Mouse (Mus musculus) adrenal gland, postnatal 25 days (tissue): ENCODE measurements around the gene Gm38392. TPM values are rescaled to one million over a fixed set of nuclear protein-coding genes. Genes with fewer than 3 reads are reported as not detected.
A peak's percentile ranks its signal among the peaks of the same experiment; 100 is the strongest.
"Not testable (repeated sequence)": the region's sequence is repeated elsewhere in the genome, so short reads cannot be mapped to it uniquely, and the experiment has no call there.

ENCODE experiments used
- DNase-seq: peaks from one replicate; pipeline ENCODE4 v3.0.0; 2021; ENCODE audit warnings: mixed read lengths
- long read RNA-seq: library from polyadenylated mRNA; stranded (forward); transcript quantifications from one replicate; pipeline ENCODE4 v2.0.0, GENCODE M21; 2021
- total RNA-seq: library from RNA; stranded (reverse); gene quantifications from 2 replicates; pipeline ENCODE4 v1.2.3, GENCODE M21; 2021

The Gm38392 gene
- total RNA-seq = 1.6 and 2.5 TPM in 2 replicates
- long read RNA-seq, partial matches to known transcripts = 3 of 3 reads
- long read RNA-seq, other reads (novel, unspliced or antisense) = 0 of 3 reads

DNA sequence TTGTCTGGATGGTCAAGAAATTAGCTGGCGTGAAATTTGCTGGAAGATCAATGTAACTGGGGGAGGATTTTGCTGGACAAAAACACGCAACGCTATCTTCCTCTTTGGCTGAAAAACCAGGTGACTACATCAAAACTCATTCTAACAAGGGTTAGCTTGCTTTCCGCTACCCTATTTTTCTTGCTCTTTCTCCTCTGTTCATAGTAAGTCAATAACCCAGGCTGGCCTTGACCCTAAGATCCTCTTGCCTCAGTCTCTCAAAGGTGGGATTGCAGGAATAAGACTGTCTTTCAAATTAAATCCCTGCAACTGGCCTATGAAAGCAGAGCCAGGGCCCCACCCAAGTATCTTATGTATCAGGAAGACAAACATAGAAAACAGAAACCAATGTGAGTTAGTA is at the start of gene Gm38392:
Gm38392 (minus strand) TSS at position 101 of the 400 bp plus-strand sequence.
- no peak for DNase-seq

DNA sequence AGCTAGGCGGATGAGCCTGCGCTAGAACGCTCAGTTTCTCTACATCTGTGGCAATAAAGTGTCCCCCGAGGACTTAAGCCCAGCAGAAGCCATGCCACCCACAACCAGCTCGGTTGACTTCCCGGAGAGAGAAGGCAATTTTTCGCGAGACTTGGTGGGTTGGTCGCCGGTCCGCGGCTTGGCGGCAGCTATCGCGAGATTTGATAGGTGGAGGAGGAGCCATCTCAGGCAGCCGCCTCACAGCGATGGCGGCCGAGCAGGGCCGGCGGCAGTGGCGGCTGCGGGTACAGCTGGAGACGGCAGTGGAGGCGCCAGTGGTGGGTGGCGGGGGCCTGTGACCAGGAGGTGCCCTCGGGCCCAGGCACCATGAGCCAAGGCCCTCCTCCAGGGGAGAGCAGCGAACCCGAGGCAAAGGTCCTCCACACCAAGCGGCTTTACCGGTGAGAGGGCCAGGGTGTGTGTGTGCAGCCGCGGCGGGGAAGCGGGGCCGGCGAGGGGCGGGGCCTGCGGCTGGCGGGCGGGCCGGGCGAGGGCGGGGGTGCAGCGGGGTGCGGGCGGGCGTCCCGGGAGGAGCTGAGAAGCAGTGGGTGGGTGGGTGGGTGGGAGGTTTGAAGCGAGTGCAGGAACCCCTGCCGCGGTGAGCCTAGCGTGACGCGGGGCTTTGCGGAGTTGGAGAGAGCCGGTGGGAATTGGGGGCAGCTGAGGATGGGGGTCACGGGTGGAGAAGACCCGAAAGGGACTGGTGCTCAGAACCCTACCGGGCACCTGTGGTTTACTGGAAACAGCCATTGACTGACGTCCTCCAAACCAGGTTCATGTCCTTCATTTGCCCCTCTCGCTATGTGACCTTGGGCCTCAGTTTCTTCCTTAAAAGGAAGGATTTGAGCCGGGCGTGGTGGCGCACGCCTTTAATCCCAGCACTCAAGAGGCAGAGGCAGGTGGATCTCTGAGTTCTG is 49.3 kb upstream of the Gm38392 start, which contains the start of the genes Tmem79 and Smg5:
Tmem79 (minus strand) TSS at position 91 of the 956 bp plus-strand sequence.
Smg5 (plus strand) TSS at position 203 of the 956 bp plus-strand sequence.
- DNase-seq = peak; percentile 94

DNA sequence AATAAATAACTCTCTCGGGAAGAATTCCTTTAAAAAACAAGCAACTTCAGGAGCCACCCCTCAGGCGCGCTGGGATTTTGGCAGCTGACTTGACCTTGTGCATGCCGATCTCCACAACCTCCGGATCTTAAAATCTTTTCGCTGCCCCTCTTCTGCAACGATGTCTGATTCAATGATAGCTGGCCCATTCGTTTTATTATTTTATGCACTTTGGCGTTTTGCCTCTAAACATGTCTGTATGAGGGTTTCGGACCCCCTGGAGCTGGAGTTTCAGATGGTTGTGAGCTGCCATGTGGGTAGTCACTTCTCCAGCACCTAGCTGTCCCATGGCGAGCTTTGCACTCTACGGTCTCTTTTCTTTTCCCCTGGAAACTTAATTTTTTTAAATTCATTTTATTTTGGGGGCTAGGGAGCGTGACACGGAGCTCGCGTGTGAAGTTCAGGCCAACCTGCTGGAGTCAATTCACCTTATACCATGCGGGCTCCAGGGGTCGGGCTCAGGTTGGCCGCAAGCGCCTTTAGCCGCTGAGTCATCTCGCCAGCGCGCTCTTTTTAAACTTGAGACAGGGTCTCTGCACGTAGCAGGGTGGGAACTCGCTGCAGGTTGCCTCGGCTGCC is 48.5 kb upstream of the Gm38392 start:
- peak; percentile 72 for DNase-seq

DNA sequence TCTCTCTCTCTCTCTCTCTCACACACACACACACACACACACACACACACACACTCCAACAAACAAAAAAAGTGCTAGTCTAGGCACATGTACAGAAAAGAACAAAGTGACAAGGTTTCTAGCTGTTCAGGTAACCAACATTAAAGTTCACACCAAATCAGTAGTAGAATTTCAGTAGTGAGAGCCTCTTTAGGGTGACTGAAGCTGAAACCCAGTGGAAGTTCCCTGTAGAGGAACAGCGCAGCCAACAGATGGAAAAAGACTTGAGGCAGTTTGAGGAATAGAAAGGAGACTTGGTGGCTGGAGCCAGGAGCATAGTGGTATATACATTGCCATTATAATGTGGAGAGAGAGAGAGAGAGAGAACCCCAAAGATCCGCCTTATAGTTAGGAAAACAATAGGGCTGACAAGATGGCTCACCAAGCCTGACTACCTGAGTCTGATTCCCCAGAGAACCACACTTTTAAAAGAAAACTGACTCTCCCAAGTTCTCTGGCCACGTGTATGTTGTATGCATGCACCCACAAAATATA is 48.0 kb upstream of the Gm38392 start:
- no peak for DNase-seq

DNA sequence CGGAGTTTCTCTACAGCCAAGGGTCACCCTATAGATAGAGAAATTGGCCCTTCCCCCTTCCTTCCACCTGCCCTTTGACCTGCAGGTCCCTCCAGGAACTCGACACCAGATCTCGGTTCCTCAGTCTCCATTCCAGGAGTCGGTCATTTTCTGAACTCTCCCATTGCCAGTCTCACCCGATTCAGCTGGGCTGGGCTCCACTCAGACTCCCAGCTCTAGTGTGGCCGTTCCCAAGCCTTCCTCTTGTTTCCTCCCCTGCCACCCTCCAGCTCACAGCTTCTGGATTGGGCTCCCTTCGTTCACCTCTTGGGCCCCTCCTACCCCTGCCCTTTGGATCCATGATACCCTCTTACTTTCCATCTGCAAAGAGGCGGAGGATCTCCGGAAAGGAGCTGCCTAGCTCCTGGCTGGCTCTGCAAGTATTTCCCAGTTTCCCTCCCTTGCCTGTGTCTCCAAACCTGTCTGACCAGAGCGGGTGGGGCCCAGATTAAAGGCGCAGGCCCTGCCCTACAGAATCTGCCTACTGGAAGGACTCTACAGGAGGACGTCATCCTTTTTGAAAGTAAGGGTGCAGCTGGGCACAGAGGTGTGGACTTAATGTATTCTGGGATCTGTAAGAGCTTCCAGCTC is 47.1 kb upstream of the Gm38392 start:
- DNase-seq = no peak

DNA sequence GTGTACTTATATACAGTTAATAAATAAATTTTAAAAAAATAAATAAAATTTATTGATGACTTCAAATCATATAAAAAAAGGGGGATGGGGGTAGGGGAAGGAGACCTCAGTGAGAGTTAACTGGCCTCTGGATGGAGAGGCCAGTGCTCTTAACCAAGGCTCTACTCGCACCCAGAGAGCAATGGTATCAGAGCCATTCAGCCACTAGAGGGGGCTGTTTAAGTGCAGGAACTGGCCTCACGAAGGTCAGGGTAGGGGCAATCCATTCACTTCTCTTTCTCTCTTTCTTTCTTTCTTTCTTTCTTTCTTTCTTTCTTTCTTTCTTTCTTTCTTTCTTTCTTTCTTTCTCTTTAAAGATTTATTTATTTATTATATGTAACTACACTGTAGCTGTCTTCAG is 44.3 kb upstream of the Gm38392 start:
- no peak for DNase-seq

DNA sequence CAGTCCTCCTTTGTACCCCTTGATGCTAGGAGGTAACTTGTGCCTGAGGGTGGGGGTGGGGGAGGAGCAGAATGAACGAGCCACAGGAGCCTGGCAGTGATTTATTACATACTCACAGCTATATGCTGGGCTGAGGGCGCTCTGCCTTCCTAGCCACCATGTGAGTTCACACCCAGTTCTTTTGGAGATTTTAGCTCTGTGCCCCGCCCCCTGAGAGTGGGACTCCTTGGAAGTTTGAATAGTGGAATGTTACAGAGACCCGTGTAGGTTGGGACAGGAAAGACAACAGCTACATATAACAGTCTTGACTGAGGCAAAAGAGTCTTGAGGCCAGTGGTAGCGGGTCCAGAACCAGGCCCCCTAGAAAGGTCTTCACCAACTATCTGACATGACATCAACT is 41.9 kb upstream of the Gm38392 start:
- no peak for DNase-seq

DNA sequence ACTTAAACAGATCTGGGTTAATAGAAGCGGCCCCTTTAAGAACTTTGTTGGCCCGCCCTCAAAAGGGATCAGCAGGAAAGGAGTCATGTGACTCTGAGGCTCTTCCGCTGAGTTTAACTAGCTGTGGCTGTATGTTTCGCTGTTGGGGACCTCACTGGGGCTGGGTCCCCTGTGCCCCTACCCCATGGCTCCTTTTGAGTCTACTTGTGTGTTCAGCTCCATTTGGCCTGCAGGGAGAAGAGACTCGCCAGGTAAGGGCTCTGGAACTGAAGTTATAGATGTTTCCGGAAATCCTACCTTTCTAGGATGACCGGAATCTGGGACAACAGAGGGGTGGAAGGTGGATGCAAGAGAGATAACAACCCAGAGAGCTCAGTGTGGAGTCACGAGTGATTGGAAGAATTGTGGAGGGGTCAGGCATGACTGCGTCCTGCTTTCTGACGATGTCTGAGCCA is 38.0 kb upstream of the Gm38392 start, which contains the start of gene Glmp:
Glmp (plus strand) TSS at position 73 of the 455 bp plus-strand sequence.
- DNase-seq = peak; percentile 47

DNA sequence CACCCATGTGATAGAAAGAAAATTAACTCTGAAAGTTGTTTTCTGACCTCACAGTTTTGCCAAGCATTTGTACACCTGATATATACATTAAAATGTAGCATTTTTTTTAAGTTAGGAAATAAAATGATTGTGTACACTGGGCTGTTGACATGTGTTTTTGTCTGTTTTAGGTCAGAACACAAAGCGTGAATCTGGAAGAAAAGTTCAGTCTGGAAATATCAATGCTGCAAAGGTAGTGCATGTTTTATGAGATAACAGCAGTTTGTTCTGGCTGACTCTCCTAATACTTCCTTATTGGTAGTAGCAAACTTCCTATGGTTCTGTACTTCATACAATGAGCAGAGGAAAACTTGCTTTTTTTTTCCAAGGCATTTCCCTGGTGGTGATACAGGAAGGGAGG is 12.2 kb upstream of the Gm38392 start:
- DNase-seq = no peak

DNA sequence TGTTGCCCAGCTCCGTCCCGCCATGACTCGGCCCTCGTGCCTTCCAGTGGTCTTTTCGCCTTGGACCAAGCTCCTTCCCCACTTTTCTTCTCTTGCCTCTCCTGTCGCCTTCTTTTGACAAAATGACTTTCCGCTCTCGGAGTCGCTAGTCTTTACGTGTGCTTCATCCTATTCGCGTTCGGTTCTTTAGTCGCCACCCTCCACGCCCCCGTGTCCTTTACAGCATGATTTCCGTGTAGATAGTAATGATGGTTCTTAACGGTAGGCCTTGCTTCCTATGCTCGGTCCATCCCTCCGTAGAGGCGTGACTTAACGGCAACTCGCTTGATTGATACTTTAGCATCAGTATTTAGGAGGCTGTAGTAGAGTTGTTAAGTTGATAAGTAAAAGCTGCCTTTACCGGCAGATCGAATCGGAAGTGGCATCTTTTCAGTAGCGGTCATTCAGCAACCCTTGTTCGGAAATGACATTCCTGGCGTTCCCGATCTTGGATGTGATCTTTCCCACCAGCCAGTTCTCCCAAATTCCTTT is 10.4 kb upstream of the Gm38392 start:
- peak; percentile 6 for DNase-seq

DNA sequence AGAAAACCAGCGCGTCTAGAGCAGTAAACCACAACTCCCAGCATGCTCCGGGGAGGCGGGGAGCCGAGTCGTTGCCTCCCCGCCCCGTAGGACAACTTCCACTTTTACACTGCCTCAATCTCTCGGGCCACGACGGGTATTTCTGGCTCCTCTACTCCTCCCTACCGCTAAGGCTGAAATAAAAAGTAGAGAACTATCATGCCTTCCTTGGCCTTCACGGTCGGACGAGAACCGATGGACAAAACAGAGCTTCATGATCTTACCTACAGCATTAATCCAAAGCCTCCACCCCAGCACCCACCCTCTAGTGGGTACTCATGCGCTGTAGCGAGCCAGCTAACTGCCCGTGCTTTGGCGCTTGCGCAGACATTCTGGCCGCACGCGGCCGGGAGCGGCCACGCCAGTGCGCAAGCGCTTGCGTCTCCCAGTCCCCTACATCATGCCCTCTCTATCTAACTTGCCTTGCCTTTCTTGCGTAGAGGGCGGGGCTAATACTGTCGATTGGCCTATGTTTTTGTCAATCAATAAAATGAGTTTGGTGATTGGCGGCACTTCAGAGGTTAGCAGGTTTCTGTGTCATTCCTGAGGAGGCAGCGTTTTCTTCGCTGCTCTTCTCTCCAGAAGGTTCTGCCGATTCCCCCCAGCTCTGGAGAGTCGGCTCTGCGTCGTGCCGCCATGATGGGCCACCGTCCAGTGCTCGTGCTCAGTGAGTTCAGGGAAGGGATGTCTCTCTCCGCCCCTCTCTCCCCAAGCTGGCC is 9.7 kb upstream of the Gm38392 start, which contains the start of the genes Tsacc and Cct3:
Tsacc (minus strand) TSS at position 439 of the 758 bp plus-strand sequence.
Cct3 (plus strand) TSS at position 556 of the 758 bp plus-strand sequence.
- DNase-seq = peak; percentile 95

DNA sequence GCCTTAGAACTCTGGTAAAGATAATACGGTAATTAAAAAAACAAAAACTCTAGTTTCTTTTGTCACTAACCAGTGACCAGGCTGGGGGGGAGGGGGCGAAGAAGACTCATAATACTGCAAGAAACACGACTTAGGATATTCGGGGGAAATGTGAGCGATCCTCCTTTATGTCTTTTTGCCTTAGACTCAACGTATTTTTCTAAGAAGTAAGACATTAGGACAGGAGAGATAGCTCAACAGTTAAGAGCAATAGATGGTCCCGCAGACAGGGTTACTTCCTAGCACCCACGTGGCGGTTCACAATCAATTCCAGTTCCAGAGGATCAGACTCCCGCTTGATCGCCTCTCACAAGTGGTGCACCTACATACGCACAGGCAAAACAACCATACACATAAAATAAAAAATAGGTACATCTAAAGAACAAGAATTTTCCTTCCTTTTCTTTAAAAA is 9.1 kb upstream of the Gm38392 start:
- no peak for DNase-seq

DNA sequence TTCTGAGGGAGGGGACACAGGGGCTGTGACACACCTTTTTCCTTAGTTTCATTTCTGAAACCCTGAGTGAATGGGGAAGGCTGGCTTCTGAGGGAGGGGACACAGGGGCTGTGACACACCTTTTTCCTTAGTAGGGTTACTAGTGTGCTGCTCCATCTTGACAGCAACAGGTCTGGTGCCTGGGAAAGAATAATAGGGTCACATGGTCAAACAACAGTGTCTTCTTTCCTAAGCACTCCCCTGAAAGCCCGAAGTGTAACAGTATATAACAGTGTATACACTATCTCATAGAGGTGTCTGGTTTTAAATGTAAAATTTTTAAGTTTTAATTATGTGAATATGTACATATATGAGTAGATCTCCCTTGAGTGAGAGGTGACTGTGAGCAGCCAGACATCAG is 8.3 kb upstream of the Gm38392 start:
- not testable (repeated sequence) for DNase-seq

DNA sequence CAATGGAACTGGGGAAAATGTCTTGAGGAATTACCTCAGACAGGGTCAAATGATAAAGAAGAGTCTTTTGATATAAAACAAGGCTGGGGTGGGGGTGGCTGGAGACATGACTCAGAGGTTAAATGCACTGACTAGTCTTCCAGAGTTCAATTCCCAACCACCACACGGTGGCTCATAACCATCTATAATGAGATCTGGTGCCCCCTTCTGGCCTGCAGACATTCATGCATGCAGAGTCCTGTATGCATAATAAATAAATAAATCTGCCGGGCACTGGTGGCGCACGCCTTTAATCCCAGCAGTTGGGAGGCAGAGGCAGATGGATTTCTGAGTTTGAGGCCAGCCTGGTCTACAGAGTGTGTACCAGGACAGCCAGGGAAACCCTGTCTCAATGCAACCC is 5.0 kb upstream of the Gm38392 start:
- peak; percentile 19 for DNase-seq

DNA sequence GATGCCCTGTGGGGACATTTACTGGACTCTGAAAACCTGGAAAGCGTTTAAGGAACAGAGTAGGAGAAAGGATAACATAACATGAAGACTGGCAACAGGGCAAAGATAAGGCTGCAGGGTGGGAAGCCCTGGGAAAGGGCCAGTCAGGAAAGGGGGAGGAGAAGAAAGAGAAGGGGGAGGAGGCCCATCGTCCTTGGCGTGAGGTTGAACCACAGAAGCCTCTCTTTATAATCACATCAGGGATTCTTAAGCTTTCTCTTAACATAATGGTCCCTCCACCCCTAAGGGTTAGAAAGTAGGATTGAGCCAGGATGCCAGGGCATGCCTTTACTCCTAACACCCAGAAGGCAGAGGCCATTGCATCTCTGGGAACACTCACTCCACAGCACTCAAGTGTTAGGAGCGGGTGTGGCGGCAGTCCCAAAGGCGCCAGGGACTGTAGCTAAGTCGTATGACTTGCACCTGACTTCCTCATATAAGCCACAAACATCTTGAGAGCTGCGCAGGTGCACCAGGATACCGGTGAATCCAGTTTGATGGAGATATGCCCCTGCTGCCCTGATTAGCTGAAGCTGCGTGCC is 1.2 kb upstream of the Gm38392 start:
- not testable (repeated sequence) for DNase-seq

DNA sequence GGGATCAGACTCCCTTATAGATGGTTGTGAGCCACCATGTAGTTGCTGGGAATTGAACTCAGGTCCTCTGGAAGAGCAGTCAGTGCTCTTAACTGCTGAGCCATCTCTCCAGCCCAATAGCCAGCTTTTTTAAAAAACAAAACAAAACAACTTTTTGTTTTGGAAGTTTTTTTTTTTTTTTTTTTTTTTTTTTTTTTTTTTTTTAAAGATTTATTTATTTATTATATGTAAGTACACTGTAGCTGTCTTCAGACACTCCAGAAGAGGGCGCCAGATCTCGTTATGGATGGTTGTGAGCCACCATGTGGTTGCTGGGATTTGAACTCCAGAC is 1.5 kb downstream of the Gm38392 start:
- not testable (repeated sequence) for DNase-seq

DNA sequence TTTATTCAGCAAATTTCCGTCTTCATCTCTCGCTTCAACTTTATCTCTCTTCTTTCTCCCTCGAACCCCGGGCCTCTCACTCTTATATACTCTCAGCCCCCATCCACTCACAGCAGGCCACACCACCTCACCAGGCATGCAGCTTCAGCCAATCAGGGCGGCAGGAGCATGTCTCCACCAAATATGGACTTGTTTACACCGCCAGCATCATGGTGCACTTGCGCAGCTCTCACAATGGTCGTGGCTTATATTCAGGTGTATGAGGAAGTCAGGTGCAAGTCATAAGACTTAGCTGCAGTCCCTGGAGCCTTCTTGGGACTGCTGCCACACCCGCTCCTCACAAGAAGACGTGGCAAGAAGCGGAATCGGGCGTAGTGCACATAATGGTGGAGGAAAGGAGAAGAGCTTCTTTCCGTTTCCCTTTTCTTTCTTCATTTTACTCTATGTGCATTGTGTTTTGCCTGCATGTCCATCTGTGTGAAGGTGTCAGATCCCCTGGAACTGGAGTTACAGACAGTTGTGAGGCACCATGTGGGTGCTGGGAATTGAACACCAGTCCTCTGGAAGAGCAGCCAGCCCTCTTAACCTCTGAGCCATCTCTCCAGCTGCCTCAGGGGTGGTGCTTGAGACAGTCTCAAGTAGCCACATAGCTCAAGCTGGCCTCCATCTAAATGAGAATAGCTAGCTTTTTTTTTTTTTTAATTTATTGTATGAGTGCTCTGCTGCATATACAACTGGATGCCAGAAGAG is 2.0 kb downstream of the Gm38392 start:
- DNase-seq = not testable (repeated sequence)

DNA sequence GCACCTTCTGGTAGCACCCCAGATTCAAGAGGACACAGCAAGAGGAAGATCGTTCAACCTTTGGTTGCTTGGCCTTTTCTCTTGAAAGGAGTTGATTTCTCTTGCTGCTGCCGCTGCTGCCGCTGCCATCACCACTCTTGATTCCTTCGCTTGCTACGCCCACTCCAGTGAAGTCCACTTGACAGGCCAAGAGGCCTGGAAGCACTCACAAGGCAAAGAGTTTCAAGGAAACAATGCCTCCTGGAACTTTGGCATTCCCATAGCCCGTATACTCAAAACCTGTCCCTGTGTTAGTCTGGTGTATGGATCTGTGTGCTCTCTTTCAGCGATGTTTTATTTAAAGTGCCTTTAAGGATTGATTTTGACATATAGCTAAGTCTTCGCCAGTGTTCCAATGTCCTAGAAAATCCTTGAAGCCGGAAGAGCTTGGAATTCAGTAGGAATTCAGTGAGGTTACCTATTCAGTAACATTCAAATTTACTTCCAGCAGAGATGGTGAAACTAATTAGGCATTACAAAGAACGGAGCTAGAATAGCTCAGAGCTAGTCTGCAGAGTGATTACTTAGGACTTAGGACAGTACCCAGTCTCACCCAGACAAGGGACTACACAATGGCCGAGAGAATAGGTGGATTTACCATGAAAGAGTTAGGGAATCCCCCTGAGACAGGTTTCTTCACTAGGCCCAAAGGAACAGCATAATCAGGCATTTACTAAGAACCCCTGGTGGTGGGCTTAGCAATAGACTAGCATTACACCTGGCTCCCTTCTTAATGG is 5.7 kb downstream of the Gm38392 start:
- not testable (repeated sequence) for DNase-seq

DNA sequence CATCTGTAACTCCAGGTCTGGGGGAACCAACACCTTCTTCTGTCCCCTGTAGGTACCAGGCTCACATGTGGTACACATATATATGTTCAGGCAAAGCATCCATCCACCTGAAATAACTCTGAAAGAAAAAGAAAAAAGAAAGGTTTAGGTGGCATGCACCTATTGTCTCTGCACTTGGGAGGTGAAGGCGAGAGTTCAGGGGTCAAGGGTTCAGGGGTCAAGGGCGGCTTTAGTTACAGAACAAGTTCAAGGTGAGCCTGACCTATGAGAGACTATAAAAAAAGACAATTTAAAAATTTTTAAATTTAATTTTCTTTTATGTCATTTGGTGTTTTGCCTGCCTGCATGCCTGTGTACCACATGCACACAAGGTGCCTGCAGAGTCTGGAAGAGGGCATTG is 7.0 kb downstream of the Gm38392 start:
- DNase-seq = no peak
